Mouse (Mus musculus) embryonic facial prominence, embryonic 13.5 days (tissue): ENCODE results near the gene Pebp1. TPM values are rescaled to one million over a fixed set of nuclear protein-coding genes. Genes with fewer than 3 reads are reported as not detected.
A peak's percentile ranks its signal among the peaks of the same experiment; 100 is the strongest.

Experiments used
- ATAC-seq: fragments of 200-750 bp; cut with Nextera tagmentation; 2 replicates; pipeline ENCODE4 v1.8.0; 2017; ENCODE audit warnings: low read depth; ENCODE audit not compliant: insufficient number of reproducible peaks, insufficient read depth, low FRiP score, low TSS enrichment
- H3K27ac ChIP-seq: fragments of 300-500 bp; sonication (generic); 2 replicates; pipeline ENCODE4 v1.5.1; 2015; ENCODE audit warnings: moderate library complexity, mild to moderate bottlenecking, inconsistent platforms
- H3K27me3 ChIP-seq: fragments of 300-500 bp; sonication (generic); 2 replicates; pipeline ENCODE4 v1.6.1; 2015; ENCODE audit warnings: mild to moderate bottlenecking, inconsistent platforms
- H3K36me3 ChIP-seq: fragments of 300-500 bp; sonication (generic); 2 replicates; pipeline ENCODE4 v1.6.1; 2015; ENCODE audit warnings: mild to moderate bottlenecking, inconsistent platforms
- H3K4me1 ChIP-seq: fragments of 300-500 bp; sonication (generic); 2 replicates; pipeline ENCODE4 v1.6.1; 2015; ENCODE audit warnings: inconsistent platforms
- H3K4me2 ChIP-seq: fragments of 300-500 bp; sonication (generic); 2 replicates; pipeline ENCODE4 v1.6.1; 2015; ENCODE audit warnings: moderate library complexity, mild to moderate bottlenecking, inconsistent platforms
- H3K4me3 ChIP-seq: fragments of 300-500 bp; sonication (generic); 2 replicates; pipeline ENCODE4 v1.5.1; 2015; ENCODE audit warnings: mild to moderate bottlenecking, inconsistent platforms
- H3K9ac ChIP-seq: fragments of 300-500 bp; sonication (generic); 2 replicates; pipeline ENCODE4 v1.6.1; 2015; ENCODE audit warnings: mild to moderate bottlenecking, inconsistent platforms
- H3K9me3 ChIP-seq: fragments of 300-500 bp; sonication (generic); 2 replicates; pipeline ENCODE4 v1.6.1; 2016; ENCODE audit warnings: inconsistent platforms
- WGBS: fragments of 180-500 bp; shearing (Covaris S2); methylation state at CpG from one replicate; pipeline ENCODE4 v1.1.7; 2015; ENCODE audit warnings: mixed read lengths; 5-methylcytosine and 5-hydroxymethylcytosine counted together
- polyA plus RNA-seq: library from polyadenylated mRNA; unstranded; fragments of >200 nt; fragmentation: Nextera tagmentation; extraction: Ambion mirVana; gene quantifications from 2 replicates; pipeline ENCODE4 v1.2.1, GENCODE M21; 2015

Pebp1 gene
- polyA plus RNA-seq, 1 experiment from 2014 or later, result 876 TPM

DNA sequence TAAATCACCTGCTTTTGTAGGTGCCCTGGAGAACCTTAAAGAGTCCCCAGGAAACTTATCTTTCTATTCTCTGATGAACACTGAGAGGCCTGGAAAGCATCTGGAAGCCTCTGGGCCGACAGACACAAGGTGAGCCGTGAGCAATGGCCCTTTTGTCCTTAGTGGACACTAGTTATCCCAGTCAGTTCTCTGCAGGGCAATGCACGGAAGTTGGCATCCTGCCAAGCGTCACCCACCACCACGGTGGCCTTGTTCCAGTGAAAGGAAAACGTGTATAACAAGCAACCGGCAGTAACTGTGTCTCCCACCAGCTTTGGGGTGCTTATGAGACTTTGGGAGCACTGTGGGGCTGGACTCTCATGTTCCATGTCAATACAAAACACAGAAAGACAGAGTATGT, 2.7 kb downstream of the Pebp1 start:
- H3K36me3 ChIP-seq, result peaks cover 46% of the 10 kb centered on the region
- H3K9me3 ChIP-seq, result no peaks in the 10 kb centered on the region
- no peak overlapping the region for H3K4me3 ChIP-seq
- no peak overlapping the region for H3K27ac ChIP-seq
- ATAC-seq, result no peak
- no peaks in the 10 kb centered on the region for H3K27me3 ChIP-seq
- WGBS, result 76% methylated on average over 7 of the region's 7 CpGs
- H3K9ac ChIP-seq, result no peak overlapping the region
- 0 out of 2 replicates have a peak overlapping the region, but pooled peaks have one; percentile 0 for H3K4me2 ChIP-seq
- H3K4me1 ChIP-seq, result peaks cover 32% of the 10 kb centered on the region

DNA sequence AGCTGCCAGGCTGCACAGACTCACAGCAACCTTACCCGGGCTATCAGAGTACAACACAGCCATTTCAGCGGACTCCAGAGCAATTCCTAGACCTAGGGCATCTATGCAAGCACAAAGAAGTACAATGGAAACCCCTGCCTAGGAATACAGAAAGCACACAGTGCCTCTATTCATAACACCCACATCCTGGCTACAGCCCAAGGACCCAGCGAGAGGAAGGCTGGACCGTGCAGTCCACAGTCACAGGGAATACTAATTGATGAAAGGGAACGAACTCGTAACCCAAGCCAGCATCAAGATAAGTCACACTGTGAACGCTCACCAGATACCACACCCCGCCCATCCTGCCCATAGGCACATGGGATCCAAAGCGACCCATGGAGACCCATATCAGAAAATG, 3.4 kb downstream of the Pebp1 start:
- no peak overlapping the region for H3K27ac ChIP-seq
- no peak for ATAC-seq
- H3K36me3 ChIP-seq, result peaks cover 46% of the 10 kb centered on the region
- 0 out of 2 replicates have a peak overlapping the region, but pooled peaks have one; percentile 0 for H3K4me2 ChIP-seq
- 76% methylated on average over 9 of the region's 9 CpGs for WGBS
- no peaks in the 10 kb centered on the region for H3K27me3 ChIP-seq
- no peak overlapping the region for H3K4me3 ChIP-seq
- no peak overlapping the region for H3K9ac ChIP-seq
- peaks cover 32% of the 10 kb centered on the region for H3K4me1 ChIP-seq
- no peaks in the 10 kb centered on the region for H3K9me3 ChIP-seq

DNA sequence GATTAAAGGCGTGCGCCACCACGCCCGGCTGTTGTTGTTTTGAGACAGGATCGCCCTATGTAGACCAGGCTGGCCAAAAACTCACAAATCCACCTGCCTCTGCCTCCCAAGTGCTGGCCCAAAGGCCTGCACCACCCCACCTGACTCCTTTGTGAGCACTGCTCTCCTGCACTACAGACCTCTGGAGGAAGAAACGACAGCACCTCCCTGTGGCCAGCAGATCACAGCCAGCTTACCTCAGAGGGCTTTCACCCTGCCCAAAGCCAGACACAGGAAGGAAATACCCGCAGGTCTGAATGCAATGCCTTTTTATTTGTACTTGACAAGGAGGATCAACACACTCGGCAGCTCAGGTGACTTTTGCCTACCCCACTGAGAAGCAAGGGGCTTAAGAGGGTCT, 5.1 kb downstream of the Pebp1 start:
- no peak overlapping the region for H3K9ac ChIP-seq
- H3K27ac ChIP-seq, result no peak overlapping the region
- peaks cover 53% of the 10 kb centered on the region for H3K36me3 ChIP-seq
- 86% methylated on average over 8 of the region's 8 CpGs for WGBS
- H3K4me2 ChIP-seq, result no peak overlapping the region
- no peak for ATAC-seq
- no peaks in the 10 kb centered on the region for H3K27me3 ChIP-seq
- H3K4me1 ChIP-seq, result peaks cover 23% of the 10 kb centered on the region
- H3K9me3 ChIP-seq, result no peaks in the 10 kb centered on the region
- H3K4me3 ChIP-seq, result no peak overlapping the region

DNA sequence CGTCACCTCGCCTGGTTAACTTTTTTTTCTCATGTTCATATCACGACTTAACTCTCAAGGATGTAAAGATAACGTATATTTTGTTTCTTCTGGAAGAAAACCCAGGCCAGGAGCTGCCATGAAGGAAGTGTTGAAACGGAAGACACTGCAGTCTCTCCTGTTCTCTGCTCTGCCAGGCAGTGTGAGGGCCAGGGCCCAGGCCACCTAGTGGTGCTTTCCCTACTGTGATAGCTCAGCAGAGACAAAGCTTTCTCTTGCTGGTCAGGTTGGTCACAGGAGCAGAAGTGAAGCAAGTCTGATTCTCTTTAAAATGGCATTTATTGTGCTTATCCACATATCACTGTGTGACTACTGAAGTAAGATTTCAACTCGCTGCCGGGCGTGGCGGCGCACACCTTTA, 5.9 kb downstream of the Pebp1 start:
- H3K9ac ChIP-seq, result no peak overlapping the region
- ATAC-seq, result no peak
- WGBS, result 93% methylated on average over 10 of the region's 10 CpGs
- H3K4me3 ChIP-seq, result no peak overlapping the region
- H3K27me3 ChIP-seq, result no peaks in the 10 kb centered on the region
- H3K4me1 ChIP-seq, result peaks cover 23% of the 10 kb centered on the region
- peaks cover 53% of the 10 kb centered on the region for H3K36me3 ChIP-seq
- no peak overlapping the region for H3K27ac ChIP-seq
- H3K4me2 ChIP-seq, result no peak overlapping the region
- H3K9me3 ChIP-seq, result no peaks in the 10 kb centered on the region

DNA sequence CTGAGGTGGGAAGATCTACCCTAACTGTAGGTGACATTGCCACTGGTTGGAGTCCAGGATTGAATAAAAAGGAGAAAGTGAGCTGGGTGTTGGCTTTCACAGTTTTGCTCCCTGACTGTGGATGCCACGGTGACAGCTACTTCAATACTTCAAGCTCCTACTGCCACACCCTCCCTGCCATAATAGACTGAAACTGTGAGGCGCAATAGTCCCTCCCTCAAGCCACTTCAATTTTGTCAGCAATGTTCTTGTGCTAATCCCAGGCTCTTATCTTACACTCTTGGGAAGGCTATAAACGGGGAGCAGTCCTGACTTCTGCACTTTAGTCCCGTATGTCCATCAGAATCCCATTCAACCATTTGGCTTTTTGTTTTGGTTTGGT, 7.8 kb downstream of the Pebp1 start:
- H3K9me3 ChIP-seq, result no peaks in the 10 kb centered on the region
- no peaks in the 10 kb centered on the region for H3K27me3 ChIP-seq
- no peak overlapping the region for H3K4me3 ChIP-seq
- H3K36me3 ChIP-seq, result peaks cover 41% of the 10 kb centered on the region
- no peak overlapping the region for H3K27ac ChIP-seq
- no peak for ATAC-seq
- 72% methylated on average over 4 of the region's 4 CpGs for WGBS
- H3K9ac ChIP-seq, result no peak overlapping the region
- no peak overlapping the region for H3K4me2 ChIP-seq
- peaks cover 5% of the 10 kb centered on the region; the same call in 1 of the 2 replicates for H3K4me1 ChIP-seq

DNA sequence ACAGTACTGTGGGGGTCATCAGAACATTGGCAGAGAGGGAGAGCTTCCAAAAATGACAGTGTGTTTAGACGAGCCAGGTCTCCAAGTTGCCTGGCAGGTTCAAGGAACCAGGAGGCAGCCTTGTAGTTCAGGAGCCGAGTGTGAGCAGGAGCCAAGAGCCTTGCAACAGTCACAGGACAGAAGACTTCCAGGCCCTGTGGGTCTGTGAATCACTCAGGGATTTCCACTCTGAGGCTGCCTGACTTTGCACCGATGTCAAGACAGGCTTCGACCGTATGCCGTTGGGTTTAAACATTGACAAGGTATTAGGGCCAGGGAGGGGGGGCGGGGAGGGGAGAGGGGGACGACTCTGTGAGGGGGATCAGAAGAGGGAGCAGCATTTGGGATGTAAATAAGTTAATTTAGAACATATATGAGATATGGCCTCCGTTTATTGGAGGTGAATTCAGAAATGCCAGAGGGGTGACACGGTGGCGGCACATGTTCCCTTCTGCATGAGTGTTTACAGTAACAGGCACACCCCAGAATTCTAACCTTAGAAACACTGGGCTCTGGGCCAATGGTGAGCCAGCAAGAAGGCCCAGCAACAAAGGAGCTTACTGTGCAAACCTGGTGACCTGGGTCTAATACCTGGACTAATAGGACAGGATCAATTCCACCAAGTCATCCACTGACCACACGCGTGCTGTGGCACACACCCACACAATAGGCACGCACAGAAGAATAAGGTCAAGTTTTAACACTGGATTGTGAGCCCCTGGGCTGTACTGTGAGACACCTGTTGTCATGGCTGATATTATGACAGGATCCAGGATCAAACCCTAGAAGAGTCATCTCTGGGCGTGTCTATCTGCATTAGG, 8.4 kb downstream of the Pebp1 start:
- H3K9me3 ChIP-seq, result no peaks in the 10 kb centered on the region
- no peak for ATAC-seq
- WGBS, result 85% methylated on average over 15 of the region's 15 CpGs
- no peaks in the 10 kb centered on the region for H3K4me1 ChIP-seq
- H3K4me2 ChIP-seq, result no peak overlapping the region
- peaks cover 35% of the 10 kb centered on the region for H3K36me3 ChIP-seq
- H3K27me3 ChIP-seq, result no peaks in the 10 kb centered on the region
- H3K4me3 ChIP-seq, result no peak overlapping the region
- no peak overlapping the region for H3K9ac ChIP-seq
- H3K27ac ChIP-seq, result no peak overlapping the region

DNA sequence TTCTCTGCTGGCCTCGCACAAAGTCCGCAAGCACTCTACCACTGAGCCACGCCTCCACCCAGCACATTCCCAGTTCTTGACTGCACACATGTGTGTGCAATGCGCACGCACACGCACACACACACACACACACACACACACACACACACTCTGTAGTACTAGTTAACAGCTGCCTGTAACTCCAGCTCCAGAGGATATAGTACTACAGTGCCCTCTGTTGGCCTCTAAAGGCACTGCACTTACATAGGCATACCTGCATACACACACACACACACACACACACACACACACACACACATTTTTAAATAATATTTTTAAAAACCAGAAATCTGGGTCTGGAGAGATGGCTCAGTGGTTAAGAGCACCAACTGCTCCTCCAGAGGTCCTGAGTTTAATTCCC, 9.6 kb downstream of the Pebp1 start:
- H3K9ac ChIP-seq, result no peak overlapping the region
- no peaks in the 10 kb centered on the region for H3K4me1 ChIP-seq
- no peak for ATAC-seq
- H3K4me2 ChIP-seq, result no peak overlapping the region
- H3K27ac ChIP-seq, result no peak overlapping the region
- peaks cover 26% of the 10 kb centered on the region for H3K36me3 ChIP-seq
- H3K9me3 ChIP-seq, result no peaks in the 10 kb centered on the region
- no peak overlapping the region for H3K4me3 ChIP-seq
- WGBS, result 95% methylated on average over 6 of the region's 6 CpGs
- H3K27me3 ChIP-seq, result no peaks in the 10 kb centered on the region

DNA sequence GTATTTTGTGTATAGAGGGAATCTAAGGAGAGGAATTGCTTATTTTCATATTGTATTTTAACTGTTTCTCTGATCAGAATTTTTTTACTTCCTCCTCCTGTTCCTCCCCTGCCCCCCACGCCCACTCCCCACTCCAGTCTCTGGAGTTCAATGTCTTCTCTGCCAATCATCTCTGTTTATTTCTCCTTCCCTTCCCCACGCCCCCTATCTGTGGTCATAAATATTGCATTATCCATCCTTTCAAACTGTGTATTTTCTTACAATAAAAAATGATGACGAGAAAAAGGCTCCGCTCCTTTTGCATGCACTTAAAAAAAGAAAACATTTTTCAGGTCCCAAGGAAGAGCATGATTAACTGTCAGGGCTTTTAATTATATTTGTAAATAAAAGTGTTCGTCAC, 12.6 kb downstream of the Pebp1 start:
- Histone ChIP-seq H3K27me3 (no peaks in the 10 kb centered on the region), H3K9me3 (no peaks in the 10 kb centered on the region), H3K4me1 (no peaks in the 10 kb centered on the region), H3K9ac (no peak overlapping the region), H3K4me2 (no peak overlapping the region), H3K4me3 (no peak overlapping the region), H3K27ac (no peak overlapping the region), H3K36me3 (peaks cover 11% of the 10 kb centered on the region; the same call in 1 of the 2 replicates)
- no peak for ATAC-seq
- WGBS, result 72% methylated on average over 5 of the region's 5 CpGs

DNA sequence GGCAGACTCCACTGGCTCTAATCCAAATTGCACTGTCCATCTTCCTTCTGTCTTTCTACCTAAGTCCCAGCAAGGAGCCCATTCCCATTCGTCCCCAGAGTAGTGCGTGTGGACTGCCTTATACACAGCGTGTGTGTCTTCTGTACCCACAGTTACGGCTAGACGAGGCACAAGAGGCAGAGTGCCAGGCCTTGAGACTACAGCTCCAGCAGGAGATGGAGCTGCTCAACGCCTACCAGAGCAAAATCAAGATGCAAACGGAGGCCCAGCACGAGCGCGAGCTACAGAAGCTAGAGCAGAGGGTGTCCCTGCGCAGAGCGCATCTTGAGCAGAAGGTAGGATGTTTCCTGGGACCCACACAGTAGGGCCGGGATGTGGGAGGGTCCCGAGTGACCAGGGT, 15.5 kb downstream of the Pebp1 start:
- Histone ChIP-seq H3K36me3 (peaks cover 4% of the 10 kb centered on the region; the same call in 1 of the 2 replicates), H3K27ac (no peak overlapping the region), H3K4me3 (no peak overlapping the region), H3K4me1 (no peaks in the 10 kb centered on the region), H3K9ac (no peak overlapping the region), H3K27me3 (no peaks in the 10 kb centered on the region), H3K4me2 (no peak overlapping the region), H3K9me3 (no peaks in the 10 kb centered on the region)
- WGBS, result 91% methylated on average over 14 of the region's 14 CpGs
- no peak for ATAC-seq

DNA sequence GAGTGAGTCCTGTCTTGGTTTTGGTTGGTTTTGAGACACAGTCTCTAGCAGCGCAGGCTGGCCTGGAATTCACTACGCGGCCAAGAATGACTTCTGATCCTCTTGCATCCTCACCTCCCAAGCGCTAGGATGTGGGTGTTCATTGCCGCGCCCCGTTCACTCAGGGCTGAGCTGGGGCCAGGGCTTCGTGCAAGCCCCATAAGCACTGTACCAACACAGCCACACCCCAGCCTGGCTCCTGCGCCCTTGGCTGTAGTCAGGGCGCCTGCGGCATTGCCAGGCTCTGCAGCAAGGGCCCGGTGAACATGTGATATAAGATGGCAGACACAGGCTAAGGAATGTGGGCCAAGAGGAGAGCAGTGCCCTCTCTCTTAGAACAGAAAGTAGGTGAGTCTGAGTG, 18.0 kb downstream of the Pebp1 start:
- Histone ChIP-seq H3K27me3 (no peaks in the 10 kb centered on the region), H3K9me3 (no peaks in the 10 kb centered on the region), H3K4me2 (no peak overlapping the region), H3K4me1 (no peaks in the 10 kb centered on the region), H3K9ac (no peak overlapping the region), H3K36me3 (peaks cover 12% of the 10 kb centered on the region; the same call in 1 of the 2 replicates), H3K27ac (no peak overlapping the region), H3K4me3 (no peak overlapping the region)
- no peak for ATAC-seq
- 92% methylated on average over 12 of the region's 12 CpGs for WGBS

DNA sequence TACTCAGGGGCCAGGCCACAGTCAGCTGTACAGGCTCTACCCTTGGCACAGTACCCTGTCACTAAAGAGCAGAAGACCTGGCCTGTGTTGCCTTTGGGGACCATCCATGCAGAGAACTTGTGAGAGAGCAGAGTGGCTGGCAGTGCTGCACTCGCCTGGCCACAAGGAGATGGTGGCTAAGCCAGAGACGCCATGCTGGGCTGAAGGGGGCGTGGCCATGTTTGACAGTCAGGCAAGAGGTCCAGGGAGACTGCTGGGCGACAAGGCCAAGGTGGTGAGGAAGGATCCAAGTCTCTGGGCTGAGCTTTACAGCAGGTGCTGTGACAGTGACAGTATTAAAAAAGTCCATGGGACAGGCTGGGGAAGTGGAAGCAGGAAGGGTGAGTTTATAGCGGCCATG, 18.7 kb downstream of the Pebp1 start:
- Histone ChIP-seq H3K4me1 (no peaks in the 10 kb centered on the region), H3K36me3 (peaks cover 14% of the 10 kb centered on the region), H3K4me3 (no peak overlapping the region), H3K27me3 (no peaks in the 10 kb centered on the region), H3K4me2 (no peak overlapping the region), H3K9ac (no peak overlapping the region), H3K9me3 (no peaks in the 10 kb centered on the region), H3K27ac (no peak overlapping the region)
- no peak for ATAC-seq
- 35% methylated on average over 5 of the region's 5 CpGs for WGBS

DNA sequence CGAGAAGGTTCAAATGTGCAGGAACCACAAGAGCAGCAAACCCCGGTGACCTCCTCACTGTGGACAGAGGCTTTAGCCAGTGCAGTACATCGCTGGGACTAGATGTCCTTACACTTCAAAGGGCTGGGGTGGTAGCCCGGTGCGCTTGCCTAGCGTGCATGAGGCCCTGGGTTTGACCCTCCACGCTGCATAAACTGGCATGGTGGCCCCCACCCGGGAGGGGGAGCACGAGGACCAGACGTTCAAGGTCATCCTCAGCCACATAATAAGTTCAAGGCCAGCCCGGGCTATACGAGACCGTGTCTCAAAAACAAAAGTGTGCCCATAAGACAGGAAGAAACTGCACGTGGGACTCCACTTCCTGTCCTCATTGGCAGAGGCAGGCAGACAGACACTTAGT, 19.5 kb downstream of the Pebp1 start:
- Histone ChIP-seq H3K4me3 (no peak overlapping the region), H3K27me3 (no peaks in the 10 kb centered on the region), H3K9ac (no peak overlapping the region), H3K36me3 (peaks cover 22% of the 10 kb centered on the region), H3K4me1 (no peaks in the 10 kb centered on the region), H3K9me3 (no peaks in the 10 kb centered on the region), H3K4me2 (no peak overlapping the region), H3K27ac (no peak overlapping the region)
- WGBS, result 74% methylated on average over 14 of the region's 14 CpGs
- no peak for ATAC-seq
